Mouse (Mus musculus): ENCODE data around the gene Zfp831. TPM values are rescaled to one million over a fixed set of nuclear protein-coding genes. Genes with fewer than 3 reads are reported as not detected.

Gene Zfp831
- polyA plus RNA-seq (2014; fragmentation: Nextera tagmentation; extraction: Ambion mirVana): not detected in 2 replicates

DNA sequence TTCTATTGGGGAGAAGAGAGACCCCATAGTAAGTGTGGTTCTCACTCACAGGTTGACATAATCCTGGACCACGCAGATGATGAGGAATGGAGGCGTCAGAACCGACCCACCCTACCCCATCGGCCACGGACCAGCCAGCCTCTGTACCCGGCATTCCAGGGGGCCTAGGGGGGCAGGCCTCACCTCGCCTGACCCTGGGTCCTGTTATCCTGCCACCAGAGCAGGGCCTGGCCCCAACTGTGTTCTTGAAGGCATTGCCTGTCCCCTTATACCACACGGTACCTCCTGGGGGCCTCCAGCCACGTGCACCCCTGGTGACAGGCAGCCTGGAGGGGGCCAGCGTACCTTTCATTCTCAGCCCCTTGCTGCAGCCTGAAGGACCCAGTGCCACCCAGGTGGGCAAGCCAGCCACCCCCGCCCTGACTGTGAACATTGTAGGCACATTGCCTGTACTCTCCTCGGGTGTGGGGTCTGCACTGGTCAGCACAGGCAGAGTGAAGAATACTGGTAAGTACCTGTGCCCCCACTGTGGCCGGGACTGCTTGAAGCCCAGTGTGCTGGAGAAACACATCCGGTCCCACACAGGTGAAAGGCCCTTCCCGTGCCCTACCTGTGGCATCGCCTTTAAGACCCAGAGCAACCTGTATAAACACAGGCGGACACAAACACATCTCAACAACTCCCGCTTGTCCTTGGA is at the start of gene Zfp831:
Gene Zfp831 (plus strand): TSS at position 87 of the 697 bp plus-strand sequence.
- no peaks in the 10 kb centered on the region for H3K4me1 ChIP-seq (ENCODE audit: control insufficient read depth, insufficient read depth, low read length)
- 86% methylated on average over 18 of the region's 18 CpGs for WGBS
- H3K9me3 ChIP-seq (ENCODE audit: control insufficient read depth, low read length): no peaks in the 10 kb centered on the region; the same call in 1 of the 2 replicates
- H3K4me2 ChIP-seq (ENCODE audit: low read depth, low read length): no peak within 1 kb of the TSS
- no peak within 1 kb of the TSS for H3K4me3 ChIP-seq (ENCODE audit: low read depth, low read length)
- no peaks in the 10 kb centered on the region for H3K36me3 ChIP-seq (ENCODE audit: control insufficient read depth, insufficient read depth, low read length)
- no peaks in the 10 kb centered on the region for H3K27me3 ChIP-seq (ENCODE audit: control insufficient read depth, insufficient read depth, low read length)
- H3K9ac ChIP-seq (replicated peaks; ENCODE audit: low read depth, low read length): no peak within 1 kb of the TSS
- no peak within 1 kb of the TSS for H3K27ac ChIP-seq (ENCODE audit: low read depth, low read length)
- no peak for ATAC-seq (ENCODE audit: low read depth)

DNA sequence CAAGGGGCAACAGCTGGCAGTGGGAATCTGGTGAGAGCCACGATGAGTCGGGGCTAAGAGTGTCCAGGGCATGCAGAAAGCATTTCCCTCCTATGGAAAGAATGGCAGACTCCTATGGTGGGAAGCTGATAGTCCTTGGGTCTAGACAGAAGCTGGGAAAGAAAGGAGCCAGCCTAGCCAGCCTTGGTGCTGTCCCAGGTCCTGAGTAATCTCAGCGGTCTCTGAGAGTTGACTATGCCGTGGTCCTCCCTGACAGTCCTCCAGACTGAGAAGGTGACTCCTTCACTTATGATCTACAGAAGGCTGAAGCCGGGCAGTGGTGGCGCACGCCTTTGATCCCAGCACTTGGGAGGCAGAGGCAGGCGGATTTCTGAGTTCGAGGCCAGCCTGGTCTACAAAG is 48.4 kb upstream of the Zfp831 start:
- Histone ChIP-seq H3K4me1 (ENCODE audit: control insufficient read depth, insufficient read depth, low read length) (no peaks in the 10 kb centered on the region), H3K36me3 (ENCODE audit: control insufficient read depth, insufficient read depth, low read length) (no peaks in the 10 kb centered on the region), H3K9ac (replicated peaks; ENCODE audit: low read depth, low read length) (no peak overlapping the region), H3K4me3 (ENCODE audit: low read depth, low read length) (no peak overlapping the region), H3K27me3 (ENCODE audit: control insufficient read depth, insufficient read depth, low read length) (no peaks in the 10 kb centered on the region), H3K4me2 (ENCODE audit: low read depth, low read length) (no peak overlapping the region), H3K27ac (ENCODE audit: low read depth, low read length) (no peak overlapping the region), H3K9me3 (ENCODE audit: control insufficient read depth, low read length) (no peaks in the 10 kb centered on the region)
- no peak for ATAC-seq (ENCODE audit: low read depth)
- 80% methylated on average over 8 of the region's 9 CpGs for WGBS

DNA sequence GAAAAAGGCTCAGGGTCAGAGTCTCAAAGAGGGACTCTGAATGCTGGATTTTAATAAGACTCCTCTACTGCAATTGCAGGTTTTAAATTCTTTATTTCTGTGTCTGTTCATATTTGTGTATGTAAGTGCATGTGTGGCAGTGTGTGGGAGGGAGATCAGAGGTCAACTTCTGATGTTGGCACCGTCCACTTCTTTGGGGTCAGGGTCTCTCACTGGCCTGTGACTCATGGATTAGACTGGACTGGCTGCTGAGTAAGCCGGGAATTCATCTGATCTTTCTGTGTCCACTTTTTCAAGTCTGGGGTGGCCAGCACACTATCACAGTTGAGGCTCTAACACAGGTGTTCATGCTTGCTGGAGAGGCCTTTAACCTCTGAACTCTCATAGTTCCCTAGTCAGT is 47.7 kb upstream of the Zfp831 start:
- Histone ChIP-seq H3K27ac (ENCODE audit: low read depth, low read length) (no peak overlapping the region), H3K4me1 (ENCODE audit: control insufficient read depth, insufficient read depth, low read length) (no peaks in the 10 kb centered on the region), H3K9ac (replicated peaks; ENCODE audit: low read depth, low read length) (no peak overlapping the region), H3K27me3 (ENCODE audit: control insufficient read depth, insufficient read depth, low read length) (no peaks in the 10 kb centered on the region), H3K9me3 (ENCODE audit: control insufficient read depth, low read length) (no peaks in the 10 kb centered on the region), H3K4me3 (ENCODE audit: low read depth, low read length) (no peak overlapping the region), H3K36me3 (ENCODE audit: control insufficient read depth, insufficient read depth, low read length) (no peaks in the 10 kb centered on the region), H3K4me2 (ENCODE audit: low read depth, low read length) (no peak overlapping the region)
- 90% methylated on average over 2 of the region's 2 CpGs for WGBS
- ATAC-seq (ENCODE audit: low read depth): no peak

DNA sequence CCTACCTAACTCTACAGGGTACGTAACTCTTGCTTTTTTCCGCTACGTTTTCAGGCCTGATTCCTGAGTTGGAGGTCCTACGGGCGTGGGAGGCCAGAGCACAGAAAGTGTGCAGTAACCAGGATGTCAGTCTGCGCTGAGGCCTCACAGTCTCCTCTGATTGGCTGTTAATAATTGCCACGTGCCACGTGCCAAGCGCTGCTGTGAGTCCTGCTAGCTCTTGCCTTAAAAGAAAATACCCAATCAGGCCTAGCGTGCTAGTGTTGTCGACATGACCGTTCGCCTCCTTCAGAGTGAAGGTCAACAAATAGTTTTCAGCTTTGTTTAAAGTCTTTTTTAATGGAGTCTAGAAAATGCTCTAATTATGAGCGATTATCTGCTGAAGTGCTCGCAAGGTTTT is 46.9 kb upstream of the Zfp831 start:
- Histone ChIP-seq H3K9me3 (ENCODE audit: control insufficient read depth, low read length) (no peaks in the 10 kb centered on the region), H3K9ac (replicated peaks; ENCODE audit: low read depth, low read length) (no peak overlapping the region), H3K27ac (ENCODE audit: low read depth, low read length) (no peak overlapping the region), H3K36me3 (ENCODE audit: control insufficient read depth, insufficient read depth, low read length) (no peaks in the 10 kb centered on the region), H3K4me3 (ENCODE audit: low read depth, low read length) (no peak overlapping the region), H3K27me3 (ENCODE audit: control insufficient read depth, insufficient read depth, low read length) (no peaks in the 10 kb centered on the region), H3K4me1 (ENCODE audit: control insufficient read depth, insufficient read depth, low read length) (no peaks in the 10 kb centered on the region), H3K4me2 (ENCODE audit: low read depth, low read length) (no peak overlapping the region)
- no peak for ATAC-seq (ENCODE audit: low read depth)
- WGBS: 89% methylated on average over 15 of the region's 15 CpGs

DNA sequence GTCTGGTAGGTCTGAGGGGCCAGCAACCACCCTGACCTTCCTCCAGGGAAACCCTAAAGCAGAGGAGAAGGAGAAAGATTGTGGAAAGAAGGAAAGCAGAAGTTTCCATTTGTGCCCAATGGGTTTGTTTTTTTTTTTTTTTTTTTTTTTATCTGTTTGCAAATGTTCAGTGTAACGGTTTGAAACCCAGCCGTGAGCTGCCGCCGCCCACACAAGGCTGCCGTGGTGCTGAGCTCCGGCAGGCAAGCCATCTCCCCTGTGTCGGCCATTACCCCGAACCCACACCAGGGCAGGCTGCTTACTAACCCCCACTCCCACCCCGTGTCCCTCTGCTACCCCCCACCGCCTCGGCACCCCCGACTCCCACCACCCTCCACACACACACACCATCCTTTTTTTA is 44.9 kb upstream of the Zfp831 start:
- Histone ChIP-seq H3K27ac (ENCODE audit: low read depth, low read length) (no peak overlapping the region), H3K9ac (replicated peaks; ENCODE audit: low read depth, low read length) (no peak overlapping the region), H3K36me3 (ENCODE audit: control insufficient read depth, insufficient read depth, low read length) (no peaks in the 10 kb centered on the region), H3K27me3 (ENCODE audit: control insufficient read depth, insufficient read depth, low read length) (no peaks in the 10 kb centered on the region), H3K4me3 (ENCODE audit: low read depth, low read length) (no peak overlapping the region), H3K4me2 (ENCODE audit: low read depth, low read length) (no peak overlapping the region), H3K4me1 (ENCODE audit: control insufficient read depth, insufficient read depth, low read length) (no peaks in the 10 kb centered on the region), H3K9me3 (ENCODE audit: control insufficient read depth, low read length) (no peaks in the 10 kb centered on the region)
- WGBS: 78% methylated on average over 12 of the region's 12 CpGs
- ATAC-seq (ENCODE audit: low read depth): no peak

DNA sequence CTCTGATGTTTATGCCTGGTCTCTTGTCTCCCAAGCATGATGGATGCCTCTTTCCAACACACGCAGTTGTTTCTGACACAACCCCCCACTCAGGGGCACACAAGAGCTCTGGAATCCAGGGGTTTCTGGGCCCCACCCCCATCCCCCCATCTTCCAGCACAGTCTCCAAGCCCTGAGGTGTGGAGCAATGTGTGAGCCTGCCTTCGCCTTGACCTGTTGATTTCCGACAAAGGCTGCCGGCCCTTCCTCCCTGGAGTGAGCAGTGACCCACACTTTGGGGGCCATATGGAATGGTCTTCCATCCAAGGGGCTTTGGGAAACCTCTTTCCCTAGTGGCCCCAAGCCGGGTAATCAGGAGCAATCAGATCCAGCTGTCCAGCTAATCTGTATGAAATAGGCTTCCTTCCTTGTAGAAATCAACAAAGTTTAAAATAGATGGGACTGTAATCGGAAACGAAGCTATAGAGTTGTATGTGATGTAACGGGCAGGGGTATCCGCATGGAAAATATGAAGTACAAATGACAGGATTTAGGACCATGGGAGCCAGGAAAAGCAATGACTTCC is 44.2 kb upstream of the Zfp831 start:
- no peaks in the 10 kb centered on the region for H3K27me3 ChIP-seq (ENCODE audit: control insufficient read depth, insufficient read depth, low read length)
- WGBS: 91% methylated on average over 9 of the region's 9 CpGs
- no peak for ATAC-seq (ENCODE audit: low read depth)
- no peaks in the 10 kb centered on the region for H3K4me1 ChIP-seq (ENCODE audit: control insufficient read depth, insufficient read depth, low read length)
- no peak overlapping the region for H3K4me2 ChIP-seq (ENCODE audit: low read depth, low read length)
- no peak overlapping the region for H3K27ac ChIP-seq (ENCODE audit: low read depth, low read length)
- H3K4me3 ChIP-seq (ENCODE audit: low read depth, low read length): no peak overlapping the region
- H3K36me3 ChIP-seq (ENCODE audit: control insufficient read depth, insufficient read depth, low read length): no peaks in the 10 kb centered on the region
- H3K9me3 ChIP-seq (ENCODE audit: control insufficient read depth, low read length): no peaks in the 10 kb centered on the region
- H3K9ac ChIP-seq (replicated peaks; ENCODE audit: low read depth, low read length): no peak overlapping the region

DNA sequence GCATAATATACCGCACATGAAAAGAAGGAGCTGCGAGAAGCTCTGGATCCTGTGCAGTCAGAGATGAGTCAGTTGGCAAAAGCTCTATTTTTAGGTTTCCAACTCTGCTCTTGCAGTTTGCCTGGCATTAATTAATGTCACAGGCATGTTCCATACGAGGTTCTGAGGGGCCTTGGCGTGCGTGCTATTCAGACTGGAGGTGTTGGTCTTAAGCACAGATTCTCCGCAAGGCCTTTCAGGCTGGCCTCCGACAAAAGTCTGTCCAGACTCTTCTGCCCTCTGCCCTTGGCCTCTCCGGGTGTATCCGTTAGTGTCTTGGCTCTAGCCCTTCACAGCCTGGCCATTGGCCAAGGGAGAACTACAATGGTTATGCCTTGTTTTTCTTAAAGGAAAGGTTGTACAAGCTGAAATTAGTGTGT is 43.5 kb upstream of the Zfp831 start:
- no peak for ATAC-seq (ENCODE audit: low read depth)
- H3K27ac ChIP-seq (ENCODE audit: low read depth, low read length): no peak overlapping the region
- no peak overlapping the region for H3K9ac ChIP-seq (replicated peaks; ENCODE audit: low read depth, low read length)
- WGBS: 84% methylated on average over 9 of the region's 9 CpGs
- H3K9me3 ChIP-seq (ENCODE audit: control insufficient read depth, low read length): no peaks in the 10 kb centered on the region
- H3K36me3 ChIP-seq (ENCODE audit: control insufficient read depth, insufficient read depth, low read length): no peaks in the 10 kb centered on the region
- H3K4me2 ChIP-seq (ENCODE audit: low read depth, low read length): no peak overlapping the region
- H3K27me3 ChIP-seq (ENCODE audit: control insufficient read depth, insufficient read depth, low read length): no peaks in the 10 kb centered on the region
- H3K4me3 ChIP-seq (ENCODE audit: low read depth, low read length): no peak overlapping the region
- H3K4me1 ChIP-seq (ENCODE audit: control insufficient read depth, insufficient read depth, low read length): no peaks in the 10 kb centered on the region

DNA sequence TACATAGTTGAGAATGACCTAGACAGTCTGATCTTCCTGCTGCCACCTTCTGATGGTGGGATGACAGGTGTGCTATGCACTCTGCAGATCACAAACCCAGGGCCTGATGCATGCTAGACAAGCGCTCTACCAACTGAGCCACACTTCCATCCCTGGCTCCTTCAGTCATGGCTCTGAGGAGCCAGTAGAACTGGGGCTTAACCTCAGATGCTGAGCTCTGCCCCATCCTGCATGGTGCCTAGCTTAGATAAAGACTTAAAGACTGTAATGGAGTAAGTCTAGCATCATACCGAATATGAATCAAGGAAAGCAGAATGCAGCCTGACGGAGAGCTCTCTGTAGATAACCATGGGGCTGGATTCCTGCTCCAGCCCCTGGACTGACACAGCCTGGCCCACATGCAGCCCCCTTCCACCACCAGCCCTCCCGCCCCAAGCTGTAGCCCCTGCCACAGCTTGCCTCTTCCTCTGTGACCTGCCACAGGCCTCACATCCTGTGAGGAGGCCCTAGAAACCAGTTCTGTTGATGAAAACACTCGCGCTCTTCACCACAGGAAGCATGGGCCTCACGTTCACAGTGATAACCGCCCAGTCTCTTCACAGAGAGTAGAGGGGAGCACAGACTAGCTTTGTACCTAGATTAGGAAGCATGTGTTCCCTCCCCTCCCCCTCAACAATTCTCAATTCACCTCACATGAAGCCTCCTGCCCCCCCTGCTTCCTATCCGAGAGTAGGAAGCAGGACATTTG is 41.2 kb upstream of the Zfp831 start:
- WGBS: 70% methylated on average over 9 of the region's 9 CpGs
- Histone ChIP-seq H3K27me3 (ENCODE audit: control insufficient read depth, insufficient read depth, low read length) (no peaks in the 10 kb centered on the region), H3K27ac (ENCODE audit: low read depth, low read length) (no peak overlapping the region), H3K4me3 (ENCODE audit: low read depth, low read length) (no peak overlapping the region), H3K4me2 (ENCODE audit: low read depth, low read length) (no peak overlapping the region), H3K4me1 (ENCODE audit: control insufficient read depth, insufficient read depth, low read length) (no peaks in the 10 kb centered on the region), H3K9ac (replicated peaks; ENCODE audit: low read depth, low read length) (no peak overlapping the region), H3K36me3 (ENCODE audit: control insufficient read depth, insufficient read depth, low read length) (no peaks in the 10 kb centered on the region), H3K9me3 (ENCODE audit: control insufficient read depth, low read length) (no peaks in the 10 kb centered on the region)
- no peak for ATAC-seq (ENCODE audit: low read depth)

DNA sequence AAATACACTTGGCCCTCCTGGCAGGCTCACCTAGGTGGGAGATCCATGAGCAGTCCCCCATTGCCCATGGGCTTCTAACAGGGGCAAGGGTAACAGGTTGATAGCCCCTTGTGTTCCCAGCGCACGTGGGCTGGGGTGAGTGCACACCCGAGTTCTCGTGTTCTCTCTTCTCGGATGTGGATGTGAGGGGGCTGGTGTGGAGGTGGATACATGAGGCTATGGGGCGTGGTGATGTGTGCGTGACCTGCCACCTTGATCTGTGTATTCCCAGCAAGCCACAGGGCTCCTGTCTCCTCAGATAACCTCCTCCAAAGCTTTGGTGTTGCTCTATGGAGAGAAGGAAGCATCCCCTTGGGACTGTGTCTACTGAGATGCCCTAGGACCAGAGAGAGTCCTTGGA is 40.0 kb upstream of the Zfp831 start:
- Histone ChIP-seq H3K4me3 (ENCODE audit: low read depth, low read length) (no peak overlapping the region), H3K36me3 (ENCODE audit: control insufficient read depth, insufficient read depth, low read length) (no peaks in the 10 kb centered on the region), H3K27ac (ENCODE audit: low read depth, low read length) (no peak overlapping the region), H3K4me1 (ENCODE audit: control insufficient read depth, insufficient read depth, low read length) (no peaks in the 10 kb centered on the region), H3K4me2 (ENCODE audit: low read depth, low read length) (no peak overlapping the region), H3K27me3 (ENCODE audit: control insufficient read depth, insufficient read depth, low read length) (no peaks in the 10 kb centered on the region), H3K9me3 (ENCODE audit: control insufficient read depth, low read length) (no peaks in the 10 kb centered on the region), H3K9ac (replicated peaks; ENCODE audit: low read depth, low read length) (no peak overlapping the region)
- WGBS: 97% methylated on average over 7 of the region's 7 CpGs
- ATAC-seq (ENCODE audit: low read depth): no peak
